Mouse (Mus musculus): ENCODE measurements around the gene Dnah8.

DNA sequence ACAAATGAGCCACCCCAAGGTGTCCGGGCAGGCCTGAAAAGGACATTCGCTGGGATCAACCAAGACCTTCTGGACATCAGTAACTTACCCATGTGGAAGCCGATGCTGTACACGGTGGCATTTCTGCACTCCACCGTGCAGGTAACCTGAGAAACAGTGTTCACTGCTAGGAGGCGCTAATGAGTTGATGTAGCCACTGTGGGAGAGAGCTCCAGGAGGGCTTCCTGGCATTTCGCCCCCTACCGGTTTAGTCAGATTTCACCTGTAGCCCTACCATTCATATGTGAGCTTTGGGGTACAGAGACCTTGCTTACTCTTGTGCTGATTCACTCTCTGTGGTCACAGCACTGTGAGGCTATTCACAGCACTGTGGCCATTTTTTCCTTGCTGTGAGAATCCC is 195.0 kb downstream of the Dnah8 start:
- TF ChIP-seq POLR2A (IDR thresholded peaks at IDR 0.05; ENCODE audit: low read depth, low read length) (no peak), CTCF (IDR thresholded peaks at IDR 0.05; ENCODE audit: extremely low read depth, insufficient read length, insufficient replicate concordance, low read depth, low read length) (no peak)
